ENCODE assay signal across 11 mouse cellular contexts in genomic region chr13:37462049-37462702, GRCm38 (mm10).
DNase-seq lines count a peak whose midpoint lies in the region; ATAC-seq and TF ChIP-seq lines count a peak whose summit lies in the region.
"Had no signal": no experiment of that assay in that cellular context is flagged by ENCODE, and none has a peak within 500 bp of the region (broad histone marks: within the 10 kb centered on the region; RNA-seq: fewer than 3 reads in every experiment).

No protein-coding gene starts in this region.

- H3K4me3 ChIP-seq in heart, embryonic 11.5 days (ENCODE audit: low read depth, low read length): no peak overlapping the region
- no peak overlapping the region for H3K4me3 ChIP-seq in hindbrain, postnatal 0 days (ENCODE audit: low read length)
- H3K4me3 ChIP-seq: hindbrain, embryonic 10.5 days; liver, embryonic 15.5 days had no signal

- WGBS in heart, embryonic 11.5 days (ENCODE audit: insufficient replicate concordance): 87% methylated on average over 12 of the region's 12 CpGs
- 91% methylated on average over 12 of the region's 12 CpGs for WGBS in hindbrain, postnatal 0 days

- no peaks in the 10 kb centered on the region for H3K27me3 ChIP-seq in heart, embryonic 11.5 days (ENCODE audit: control insufficient read depth, insufficient read depth, low read length)
- H3K27me3 ChIP-seq in hindbrain, postnatal 0 days (ENCODE audit: insufficient read depth, low read length): no peaks in the 10 kb centered on the region
- H3K27me3 ChIP-seq: liver, embryonic 15.5 days had no signal

- peaks cover 5% of the 10 kb centered on the region; the same call in 1 of the 2 replicates for H3K4me1 ChIP-seq in heart, embryonic 11.5 days (ENCODE audit: control insufficient read depth, insufficient read depth, low read length)
- peaks cover 2% of the 10 kb centered on the region; the same call in 1 of the 2 replicates for H3K4me1 ChIP-seq in hindbrain, postnatal 0 days (ENCODE audit: insufficient read depth, low read length)

- H3K9ac ChIP-seq in heart, embryonic 11.5 days (ENCODE audit: low read depth, low read length): no peak overlapping the region
- no peak overlapping the region for H3K9ac ChIP-seq in hindbrain, postnatal 0 days (replicated peaks; ENCODE audit: low read length)
- H3K9ac ChIP-seq: liver, embryonic 15.5 days had no signal

- H3K9me3 ChIP-seq in heart, embryonic 11.5 days (replicated peaks; ENCODE audit: control insufficient read depth, low read length): no peaks in the 10 kb centered on the region
- no peaks in the 10 kb centered on the region for H3K9me3 ChIP-seq in hindbrain, postnatal 0 days (ENCODE audit: low read length)
- H3K9me3 ChIP-seq: hindbrain, embryonic 10.5 days; liver, embryonic 15.5 days had no signal

- DNase-seq in heart, adult 11 months: peak; percentile 98
- peak; percentile 50 for DNase-seq in NIH3T3 (ENCODE audit: low read depth)
- DNase-seq in gastrocnemius, postnatal 14 days: peak; percentile 52
- DNase-seq in lung, postnatal 10 days: peak; percentile 78
- no peak for DNase-seq in hindbrain, postnatal 0 days (ENCODE audit: low spot score)
- no peak for DNase-seq in thymus, postnatal 4 days
- no peak for DNase-seq in layer of hippocampus, adult 8-10 months (ENCODE audit: low spot score in 2 of 2)
- DNase-seq: cerebellum, postnatal 10 days had no signal

- no peak overlapping the region for H3K27ac ChIP-seq in heart, embryonic 11.5 days (ENCODE audit: low read depth, low read length)
- no peak overlapping the region for H3K27ac ChIP-seq in hindbrain, postnatal 0 days
- H3K27ac ChIP-seq: hindbrain, embryonic 10.5 days; liver, embryonic 15.5 days had no signal

- H3K36me3 ChIP-seq in heart, embryonic 11.5 days (ENCODE audit: control insufficient read depth, insufficient read depth, low read length): no peaks in the 10 kb centered on the region
- H3K36me3 ChIP-seq in hindbrain, postnatal 0 days (ENCODE audit: insufficient read depth, low read length): no peaks in the 10 kb centered on the region
- H3K36me3 ChIP-seq: hindbrain, embryonic 10.5 days; liver, embryonic 15.5 days had no signal

- intact Hi-C loops in gastrocnemius, postnatal 14 days (cut with DNase I; ENCODE audit: low total_unique reads): no loop called here

- TF ChIP-seq CTCF in hindbrain, postnatal 0 days (IDR thresholded peaks at IDR 0.05; ENCODE audit: low read depth): no peak

- no peak overlapping the region for H3K4me2 ChIP-seq in heart, embryonic 11.5 days
- no peak overlapping the region for H3K4me2 ChIP-seq in hindbrain, postnatal 0 days (ENCODE audit: low read depth, low read length)
- H3K4me2 ChIP-seq: liver, embryonic 15.5 days had no signal

- no peak for ATAC-seq in heart, embryonic 11.5 days (replicated peaks; ENCODE audit: insufficient number of reproducible peaks, low FRiP score, low TSS enrichment)
- ATAC-seq in hindbrain, postnatal 0 days: no peak

Comparison
In these comparisons a context has a peak if more than half of its experiments do, and no peak if none do; other contexts are left out.
1. DNase-seq: peak in heart, adult 11 months (single experiment), NIH3T3 (single experiment), gastrocnemius, postnatal 14 days (single experiment) and lung, postnatal 10 days (single experiment); none in hindbrain, postnatal 0 days (single experiment), thymus, postnatal 4 days (single experiment) and layer of hippocampus, adult 8-10 months (0 of 2).